Mouse (Mus musculus) heart, postnatal 10 days (tissue): ENCODE results near the gene Arhgap9. TPM values are rescaled to one million over a fixed set of nuclear protein-coding genes. Genes with fewer than 3 reads are reported as not detected.
"Not testable (repeated sequence)": the region's sequence is repeated elsewhere in the genome, so short reads cannot be mapped to it uniquely, and the experiment has no call there.

ENCODE experiments used
- DNase-seq, 2 experiments: peaks; one replicate each; pipeline ENCODE4 v3.0.0; 2021
- intact Hi-C: fragments of 180-260 bp; cut with DNase I; formaldehyde crosslinking; loops from one replicate; pipeline ENCODE4 v1.15.1; 2025
- total RNA-seq, 2 experiments: library from RNA; stranded (reverse); gene quantifications; 2 replicates each; pipeline ENCODE4 v1.2.3; 2021

Gene Arhgap9
- total RNA-seq, 2 experiments from 2014 or later, result 3.3 to 4.1 TPM

DNA sequence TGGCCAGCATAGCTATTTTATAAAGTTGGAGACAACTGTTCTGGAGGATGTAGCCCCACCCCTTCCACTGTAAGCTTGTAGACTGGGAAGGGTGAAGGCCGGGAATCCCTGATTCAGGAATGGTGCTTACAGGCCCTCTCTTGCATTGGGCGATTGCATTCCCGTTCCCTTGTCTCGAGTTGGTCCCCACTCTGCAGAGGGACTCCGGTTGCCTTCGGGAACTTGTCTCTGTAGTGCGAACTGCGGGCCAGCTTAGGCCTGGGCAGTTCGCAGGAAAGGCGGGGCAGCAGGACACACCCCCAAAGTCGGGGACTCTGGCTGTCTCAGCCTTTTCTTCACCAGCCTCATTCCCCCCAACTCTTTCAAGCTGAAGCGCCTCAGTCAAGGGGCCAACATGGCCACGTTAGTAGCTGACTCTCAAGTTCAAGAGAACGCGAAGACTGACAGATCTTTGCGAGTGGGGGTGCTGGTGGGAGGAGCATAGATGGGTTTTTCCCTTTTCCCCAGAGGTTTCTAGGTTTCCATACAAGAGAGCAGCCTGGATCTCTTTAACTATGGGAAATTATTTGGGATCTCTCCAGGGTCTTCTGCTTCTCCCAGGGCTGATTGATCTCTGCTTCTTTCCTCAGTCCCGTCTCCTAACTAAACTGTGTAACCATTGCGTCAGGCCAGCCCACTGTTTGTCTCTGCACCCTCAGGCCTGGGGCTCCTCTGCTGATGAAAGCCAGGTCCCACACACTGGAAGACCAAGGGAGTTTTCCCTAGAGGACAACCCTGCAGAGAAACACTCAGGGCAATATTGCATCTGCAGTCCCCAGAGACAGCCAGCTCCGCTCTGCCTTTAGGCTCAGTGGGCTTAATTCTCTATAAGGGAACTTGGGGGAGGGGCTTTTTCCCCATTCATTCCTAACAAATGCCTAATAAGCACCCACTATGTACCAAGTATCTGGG is 30.6 kb upstream of the Arhgap9 start:
- DNase-seq, result peak; percentile 81 to 83
- intact Hi-C loops, result loop anchor here (10.0 kb wide), 1 partner anchor 374 kb away; the partner anchor contains the start of genes Nab2 and Nemp1

DNA sequence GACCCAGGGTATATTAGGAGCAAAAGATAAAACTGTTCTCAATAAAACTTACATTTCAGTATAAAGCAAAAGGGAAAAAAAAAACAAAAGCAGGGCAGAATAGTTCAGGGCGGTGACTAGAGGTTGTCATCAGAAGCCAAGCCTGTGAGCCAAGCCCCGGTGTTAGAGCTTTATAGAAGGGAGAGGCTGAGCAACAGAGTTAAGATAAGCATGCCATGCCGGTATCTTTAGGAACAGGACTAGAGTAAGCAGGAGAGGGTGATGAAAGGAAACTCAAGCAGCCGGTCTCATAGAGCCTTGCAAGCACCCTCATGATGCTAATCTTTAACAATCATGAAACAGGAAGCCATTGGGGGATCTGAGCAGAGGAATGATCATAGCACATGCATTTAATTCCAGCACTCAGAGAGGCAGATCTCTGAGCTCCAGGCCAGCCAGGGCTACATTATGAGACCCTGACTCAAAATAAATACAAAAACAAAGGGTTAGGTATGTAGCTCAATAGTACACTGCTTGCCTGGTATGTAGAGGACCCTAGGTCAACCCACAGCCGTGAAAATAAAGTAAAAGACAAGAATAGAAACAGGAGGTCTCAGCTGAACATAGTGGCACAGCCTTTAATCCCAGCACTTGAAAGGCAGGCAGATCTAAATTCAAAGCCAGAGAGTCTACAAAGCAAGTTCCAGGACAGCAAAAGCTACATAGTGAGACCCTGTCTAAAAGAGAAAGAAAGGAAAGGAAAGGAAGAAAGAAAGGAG is 29.7 kb upstream of the Arhgap9 start:
- peak in 1 of 2 experiments; percentile 28 for DNase-seq
- intact Hi-C loops, result loop anchor here (1.0 to 10.0 kb wide), 2 partner anchors 20 to 373 kb away; partner anchors contain the start of genes Nab2 and Nemp1

DNA sequence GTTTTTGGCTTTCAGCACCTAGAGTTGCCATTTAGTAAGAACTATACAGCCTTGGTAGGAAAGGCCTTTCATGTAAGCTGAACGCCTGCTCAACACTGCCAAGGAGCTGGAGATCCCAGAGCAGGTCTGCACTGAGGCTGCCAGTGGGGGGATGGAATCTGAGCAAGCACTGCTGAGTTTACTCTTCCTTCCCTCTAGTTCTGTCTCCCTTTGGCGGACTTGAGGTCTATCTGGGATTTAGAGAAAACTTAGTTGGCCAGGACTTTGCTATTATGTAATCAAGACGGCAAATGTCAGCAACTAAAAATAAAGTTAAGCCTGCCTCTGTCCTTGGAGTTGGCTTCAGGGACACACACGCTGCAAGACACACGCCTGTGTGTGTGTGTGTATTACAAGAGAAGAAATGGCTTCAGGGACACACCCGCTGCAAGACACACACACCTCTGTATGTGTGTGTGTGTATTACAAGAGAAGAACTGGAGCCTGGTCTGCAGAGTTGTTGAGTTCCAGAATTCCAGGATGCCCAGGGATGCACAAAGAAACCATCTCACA is 28.7 kb upstream of the Arhgap9 start:
- peak; percentile 75 to 76 for DNase-seq
- intact Hi-C loops, result loop anchor here (1.0 to 10.0 kb wide), 2 partner anchors 19 to 372 kb away; partner anchors contain the start of genes Nab2 and Nemp1

DNA sequence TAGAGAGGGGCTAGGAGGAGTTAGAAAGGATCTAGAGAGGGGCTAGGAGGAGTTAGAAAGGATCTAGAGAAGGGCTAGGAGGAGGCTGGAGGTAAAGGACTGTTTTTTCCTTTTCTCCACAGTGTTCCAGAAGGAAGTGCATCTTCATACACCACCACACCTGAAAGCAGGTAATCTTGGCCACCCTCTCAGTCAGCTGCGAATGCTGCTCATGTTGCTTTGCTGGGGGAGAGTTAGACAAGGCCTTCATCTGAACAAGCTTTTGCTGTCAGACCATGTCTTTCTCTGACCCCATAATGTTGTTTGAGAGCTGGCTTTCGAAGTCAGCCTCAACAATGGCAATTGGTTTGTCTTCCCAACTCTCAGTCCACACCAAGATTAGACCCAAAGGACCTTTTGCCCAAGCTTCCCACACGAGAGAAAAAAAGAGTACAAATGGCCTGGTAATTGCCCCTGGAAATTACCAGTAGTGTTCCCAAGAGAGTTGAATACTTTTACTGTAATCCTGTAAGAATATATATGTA is 28.1 kb upstream of the Arhgap9 start:
- no peak for DNase-seq
- intact Hi-C loops, result loop anchor here (10.0 kb wide), 1 partner anchor 371 kb away; the partner anchor contains the start of genes Nab2 and Nemp1

DNA sequence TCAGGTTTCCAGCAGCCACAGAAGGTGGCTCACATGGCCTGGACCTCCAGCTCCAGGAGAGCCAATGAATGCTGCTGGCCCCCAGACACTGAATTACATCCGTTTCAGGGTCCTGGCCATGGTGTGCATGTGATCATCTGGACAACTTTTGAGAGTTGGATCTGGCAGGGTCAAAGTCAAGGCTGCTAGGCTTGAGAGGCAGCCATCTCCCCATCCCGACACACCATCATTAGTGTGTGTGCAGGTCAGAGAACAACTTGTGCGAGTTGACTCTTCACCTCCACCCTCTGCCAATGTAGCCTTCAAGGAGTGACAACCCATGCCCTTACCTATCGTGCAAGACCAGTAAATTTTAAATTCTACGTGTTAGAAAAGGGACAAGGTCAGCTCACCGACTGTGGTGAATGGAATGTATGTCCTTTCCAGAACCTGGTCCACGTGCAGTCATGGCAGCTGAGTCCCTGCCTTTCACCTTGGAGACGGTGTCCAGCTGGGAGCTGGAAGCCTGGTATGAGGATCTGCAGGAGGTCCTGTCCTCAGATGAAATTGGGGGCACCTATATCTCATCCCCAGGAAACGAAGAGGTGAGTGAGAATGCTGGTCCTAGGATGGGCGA is 26.8 kb upstream of the Arhgap9 start:
- intact Hi-C loops, result loop anchor here (10.0 kb wide), 1 partner anchor 370 kb away; the partner anchor contains the start of genes Nab2 and Nemp1
- no peak for DNase-seq

DNA sequence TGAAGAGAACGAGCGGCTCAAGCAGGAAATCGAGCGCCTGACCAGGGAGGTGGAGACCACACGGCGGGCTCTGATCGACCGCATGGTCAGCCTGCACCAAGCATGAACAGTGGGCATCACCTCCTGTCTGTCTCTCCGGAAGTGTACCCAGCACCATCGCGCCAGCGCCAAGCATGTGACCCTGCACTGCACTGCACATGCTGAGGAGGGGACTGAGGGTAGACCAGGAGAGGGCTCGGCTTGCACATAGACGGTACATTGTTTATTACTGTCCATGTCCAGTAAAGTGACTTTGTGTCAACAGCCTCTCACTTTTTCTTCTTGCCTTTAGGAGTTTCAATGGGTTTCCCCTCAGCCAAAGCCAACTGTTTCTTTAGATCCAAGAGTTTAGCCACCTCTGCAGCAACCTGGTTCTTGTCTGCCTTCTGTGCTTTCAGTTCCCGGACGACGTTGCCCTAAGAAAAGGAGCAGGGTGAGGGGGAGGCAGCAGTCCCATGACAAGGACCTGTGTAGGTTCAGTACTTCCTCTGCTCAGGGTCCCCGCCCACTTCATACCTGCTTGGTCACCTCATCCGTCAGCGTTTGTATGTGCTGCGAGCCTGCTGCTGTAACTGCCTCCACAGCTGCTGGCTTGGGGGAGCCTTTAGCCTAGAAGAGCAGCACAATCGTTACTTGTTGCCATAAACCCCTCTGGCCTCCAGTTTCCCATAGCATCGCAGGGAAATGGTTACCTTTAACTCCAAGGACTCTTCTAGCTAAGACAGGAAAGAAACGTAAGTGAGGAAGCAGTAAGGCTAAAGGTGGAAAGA is 25.6 kb upstream of the Arhgap9 start:
- DNase-seq, result no peak
- intact Hi-C loops, result loop anchor here (10.0 kb wide), 1 partner anchor 369 kb away; the partner anchor contains the start of genes Nab2 and Nemp1

DNA sequence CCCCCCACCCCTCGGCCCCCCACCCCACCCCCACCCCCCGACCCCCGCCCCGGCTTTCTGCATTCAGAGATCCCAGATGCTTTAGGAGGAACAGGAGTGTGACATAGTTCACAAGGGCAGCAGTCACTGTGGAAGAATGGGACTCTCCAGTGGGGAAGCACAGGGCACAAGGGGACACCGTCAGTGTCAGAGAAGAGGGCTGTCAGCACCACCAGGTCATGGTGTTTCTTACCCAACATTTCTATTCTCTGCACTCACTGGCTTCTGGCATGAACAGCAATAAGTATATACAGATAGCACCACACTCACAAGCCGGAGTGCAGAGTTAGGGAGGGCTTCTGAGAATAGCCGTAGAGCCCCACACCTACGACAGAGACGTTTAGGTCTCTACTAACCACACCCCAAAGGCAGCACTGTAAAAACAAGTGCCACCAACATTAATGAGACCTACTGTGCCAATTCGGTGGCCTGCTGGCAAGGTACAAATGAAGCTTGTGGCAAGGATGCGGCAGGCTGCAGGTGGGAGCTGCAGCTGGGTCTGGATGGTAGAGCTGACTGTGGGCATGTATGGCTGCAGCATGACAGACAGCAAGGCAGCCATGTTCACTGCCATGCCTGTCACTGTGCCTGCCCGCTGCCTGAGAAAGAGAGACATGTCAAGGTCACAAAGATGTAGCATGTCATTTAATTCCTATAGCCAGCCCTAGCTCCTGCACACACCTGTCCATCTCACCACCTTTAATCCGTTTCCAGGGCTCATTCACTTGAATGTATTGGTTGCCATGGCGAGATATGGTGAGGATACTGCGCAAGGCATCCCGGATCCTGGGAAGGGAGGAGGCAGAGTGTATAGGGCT is 24.5 kb upstream of the Arhgap9 start:
- intact Hi-C loops, result loop anchor here (10.0 kb wide), 1 partner anchor 368 kb away; the partner anchor contains the start of genes Nab2 and Nemp1
- peak in 1 of 2 experiments; percentile 45 for DNase-seq

DNA sequence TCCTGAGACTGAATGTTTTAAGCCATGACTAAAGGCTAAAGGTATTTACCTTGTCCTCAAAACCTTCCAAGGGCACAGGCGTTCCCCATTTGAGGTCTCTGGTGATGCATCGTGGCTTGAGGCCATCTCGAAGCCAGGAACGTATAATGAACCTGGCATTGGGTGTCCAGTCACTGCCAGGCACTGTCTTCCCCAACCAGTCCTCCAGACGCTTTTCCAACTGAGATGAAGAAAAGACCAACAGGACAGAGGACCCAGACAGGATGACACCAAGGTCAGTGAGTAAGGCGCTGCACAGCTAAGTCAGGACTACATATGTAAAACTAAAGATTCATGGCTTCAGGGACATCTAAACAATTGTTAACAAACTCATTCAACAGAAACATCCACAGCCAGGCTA is 21.4 kb upstream of the Arhgap9 start:
- no peak for DNase-seq
- intact Hi-C loops, result no loop called here

DNA sequence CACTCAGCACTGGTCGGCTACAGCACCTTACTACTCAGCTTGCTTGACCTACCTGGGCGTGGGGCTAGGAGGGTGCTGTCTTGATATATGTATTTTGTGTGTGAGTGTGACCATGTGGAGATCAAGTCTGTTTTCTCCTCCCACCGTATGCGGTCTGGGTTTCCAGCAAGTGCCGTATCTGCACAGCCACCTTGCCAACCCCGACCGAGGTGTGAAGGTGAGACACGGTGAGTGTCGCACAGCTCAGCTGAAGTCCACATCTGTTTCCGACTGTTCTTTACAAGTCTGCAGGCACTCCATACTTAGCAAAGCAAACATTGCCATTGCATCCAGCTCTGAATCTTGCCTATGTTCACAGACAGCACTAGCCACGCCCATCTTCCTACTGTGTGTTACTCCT is 18.6 kb upstream of the Arhgap9 start:
- intact Hi-C loops, result no loop called here
- no peak for DNase-seq

DNA sequence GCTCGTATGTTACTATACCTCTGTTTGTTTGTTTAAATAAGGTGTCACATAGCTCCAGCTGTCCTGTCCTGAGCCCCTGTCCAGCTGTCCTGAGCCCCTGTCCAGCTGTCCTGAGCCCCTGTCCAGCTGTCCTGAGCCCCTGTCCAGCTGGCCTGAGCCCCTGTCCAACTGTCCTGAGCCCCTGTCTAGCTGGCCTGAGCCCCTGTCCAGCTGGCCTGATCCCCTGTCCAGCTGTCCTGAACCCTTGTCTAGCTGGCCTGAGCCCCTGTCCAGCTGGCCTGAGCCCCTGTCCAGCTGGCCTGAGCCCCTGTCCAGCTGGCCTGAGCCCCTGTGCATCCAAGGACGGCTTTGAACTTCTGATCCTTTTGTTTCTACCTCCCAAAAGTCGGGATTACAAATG is 12.6 kb upstream of the Arhgap9 start:
- DNase-seq, intact Hi-C loops: not testable (repeated sequence)

DNA sequence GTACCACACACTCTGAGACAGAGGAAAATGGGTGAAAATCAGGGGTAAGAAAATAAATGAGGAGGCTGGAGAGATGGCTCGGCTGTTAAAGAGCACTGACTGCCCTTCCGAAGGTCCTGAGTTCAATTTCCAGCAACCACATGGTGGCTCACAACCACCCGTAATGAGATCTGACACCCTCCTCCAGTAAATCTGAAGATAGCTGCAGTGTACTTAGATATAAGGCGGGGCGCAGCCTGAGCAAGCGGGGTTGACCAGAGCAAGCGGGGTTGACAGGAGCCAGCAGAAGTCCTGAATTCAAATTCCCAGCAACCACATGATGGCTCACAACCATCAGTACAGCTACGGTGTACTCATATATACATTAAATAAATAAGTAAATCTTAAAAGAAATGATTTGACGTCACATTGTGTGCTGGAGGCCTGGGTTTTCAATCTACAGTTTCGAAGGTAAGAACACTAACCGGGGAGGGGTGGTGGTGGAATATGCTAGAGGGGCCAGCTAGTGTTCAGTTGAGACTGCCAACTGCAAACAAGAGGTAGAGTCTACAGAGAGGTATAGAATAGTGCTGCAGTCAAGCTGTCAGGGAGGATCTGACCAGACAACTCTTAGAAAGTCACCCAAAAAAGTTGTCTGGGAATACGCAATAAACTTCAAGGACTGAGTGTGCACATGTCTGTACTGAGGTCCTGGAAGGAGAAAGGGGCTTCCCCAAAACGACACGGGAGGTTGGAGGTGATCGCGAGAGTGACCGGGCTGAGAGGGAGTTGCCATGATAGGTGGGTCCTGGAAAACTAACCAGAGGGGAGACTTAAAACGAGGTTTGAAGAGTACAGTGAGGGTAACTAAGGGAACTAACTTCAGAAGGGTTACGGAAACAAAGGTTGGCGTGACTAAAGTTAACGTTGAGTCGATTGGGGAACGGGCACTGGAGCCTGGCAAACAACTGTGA is 11.0 kb upstream of the Arhgap9 start:
- intact Hi-C loops, result no loop called here
- DNase-seq, result peak in 1 of 2 experiments; percentile 65

DNA sequence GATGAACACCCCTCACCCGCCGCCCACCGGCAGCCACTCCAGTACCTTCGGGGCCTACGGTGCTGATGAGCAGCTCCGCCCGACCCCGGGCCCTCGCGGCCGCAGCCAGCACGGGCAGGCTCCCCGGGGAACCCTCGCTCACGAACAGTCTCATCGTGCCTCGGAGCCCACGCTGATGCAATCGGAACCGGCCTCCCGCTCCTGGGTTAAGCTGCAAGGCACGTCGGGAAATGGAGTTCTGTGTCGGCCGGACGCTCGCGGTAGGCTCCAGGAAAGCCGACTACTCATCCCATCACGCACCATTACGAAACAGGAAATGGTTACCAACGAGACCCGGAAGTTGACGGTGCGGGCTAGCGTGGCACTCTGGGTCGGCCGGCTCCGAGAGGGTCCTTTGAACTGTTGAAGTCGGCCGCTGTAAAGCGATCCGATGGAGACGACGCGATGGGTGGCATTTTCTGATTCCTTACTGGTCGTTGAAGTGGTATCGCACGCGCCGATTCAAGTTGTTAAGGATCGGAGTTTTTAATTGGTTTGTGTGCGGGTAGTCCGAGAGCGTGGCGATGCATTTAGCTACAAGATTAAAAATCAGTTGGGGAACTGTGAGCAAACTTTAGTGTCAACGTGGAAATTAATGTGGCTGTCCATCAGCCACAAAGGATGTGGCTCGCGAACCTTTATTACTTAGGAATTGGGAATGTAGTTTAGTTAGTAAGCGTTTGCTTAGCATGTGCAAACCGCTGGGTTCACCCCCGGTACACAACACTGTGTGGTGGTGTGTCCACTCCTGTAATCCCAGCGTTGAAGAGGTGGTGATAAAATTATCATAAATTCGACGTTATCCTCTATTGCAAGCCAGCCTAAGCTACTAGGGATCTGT is 10.0 kb upstream of the Arhgap9 start, which contains the start of gene Mars:
Gene Mars (minus strand): TSS at position 311 of the 880 bp plus-strand sequence.
- intact Hi-C loops, result loop anchor here (1.0 kb wide), 2 partner anchors 19 to 46 kb away; no protein-coding TSS in a partner anchor
- peak; percentile 97 to 98 for DNase-seq

DNA sequence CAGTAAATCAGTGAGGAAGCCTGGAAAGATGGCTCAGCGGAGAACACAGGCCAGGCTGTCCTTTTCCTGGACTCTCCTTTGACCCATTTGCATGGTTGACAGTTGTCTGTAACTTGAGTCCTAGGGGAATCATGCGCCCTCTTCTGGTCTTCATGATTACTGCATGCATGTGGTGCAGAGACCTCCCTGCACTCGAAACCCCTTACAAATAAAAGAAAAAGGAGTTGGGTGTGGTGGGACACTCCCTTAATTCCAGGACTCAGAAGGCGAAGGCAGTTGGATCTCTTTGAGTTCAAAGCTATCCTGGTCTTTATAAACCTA is 9.4 kb upstream of the Arhgap9 start:
- intact Hi-C loops, result loop anchor here (1.0 kb wide), 2 partner anchors 20 to 47 kb away; no protein-coding TSS in a partner anchor

DNA sequence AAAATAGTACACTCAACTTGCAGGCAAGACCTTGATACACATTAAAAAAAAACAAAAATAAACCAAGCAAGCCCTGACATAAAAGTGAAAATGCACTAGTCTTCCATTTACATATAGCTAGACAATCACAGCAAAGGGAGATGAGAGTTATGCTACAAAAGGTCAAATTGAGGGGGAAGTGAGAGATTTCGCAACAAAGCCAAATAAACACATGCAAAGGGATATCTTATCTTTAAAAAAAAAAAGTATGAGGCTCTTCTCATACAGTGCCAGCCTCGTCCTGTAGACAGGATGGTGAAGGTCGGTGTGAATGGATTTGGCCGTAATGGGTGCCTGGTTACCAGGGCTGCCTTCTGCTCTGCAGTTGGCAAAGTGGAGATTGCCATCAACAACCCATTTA is 8.9 kb upstream of the Arhgap9 start:
- no peak for DNase-seq
- intact Hi-C loops, result loop anchor here (1.0 kb wide), 2 partner anchors 21 to 48 kb away; no protein-coding TSS in a partner anchor

More for the DNA sequence above, 9.4 kb upstream of the Arhgap9 start:
- DNase-seq, result peak; percentile 90 to 93

DNA sequence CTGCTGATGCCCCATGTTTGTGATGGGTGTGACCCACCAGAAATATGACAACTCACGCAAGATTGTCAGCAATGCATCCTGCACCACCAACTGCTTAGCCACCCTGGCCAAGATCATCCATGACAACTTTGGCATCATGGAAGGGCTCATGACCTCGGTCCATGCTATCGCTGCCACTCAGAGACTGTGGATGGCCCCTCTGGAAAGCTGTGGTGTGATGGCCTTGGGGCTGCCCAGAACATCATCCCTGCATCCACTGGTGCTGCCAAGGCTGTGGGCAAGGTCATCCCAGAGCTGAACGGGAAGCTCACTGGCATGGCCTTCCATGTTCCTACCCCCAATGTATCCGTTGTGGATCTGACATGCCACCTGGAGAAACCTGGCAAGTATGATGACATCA is 8.2 kb upstream of the Arhgap9 start:
- intact Hi-C loops, DNase-seq: not testable (repeated sequence)

DNA sequence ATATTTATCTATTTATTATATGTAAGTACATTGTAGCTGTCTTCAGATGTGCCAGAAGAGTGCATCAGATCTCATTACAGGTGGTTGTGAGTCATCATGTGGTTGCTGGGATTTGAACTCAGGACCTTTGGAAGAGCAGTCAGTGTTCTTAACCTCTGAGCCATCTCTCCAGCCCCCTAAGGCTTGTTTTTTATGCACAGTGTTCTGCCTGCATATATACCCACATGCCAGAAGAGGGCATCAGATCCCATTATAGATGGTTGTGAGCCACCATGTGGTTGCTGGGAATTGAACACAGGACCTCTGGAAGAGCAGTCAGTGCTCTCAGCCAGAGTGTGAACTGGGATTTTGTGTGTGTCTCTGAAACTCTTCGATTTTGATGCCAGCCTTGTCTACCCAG is 6.8 kb upstream of the Arhgap9 start:
- DNase-seq, intact Hi-C loops: not testable (repeated sequence)
